Mouse (Mus musculus): ENCODE measurements around the gene Nlrp4f. TPM values are rescaled to one million over a fixed set of nuclear protein-coding genes. Genes with fewer than 3 reads are reported as not detected.
A peak's percentile ranks its signal among the peaks of the same experiment; 100 is the strongest.

The Nlrp4f gene
- total RNA-seq, 1 experiment, result 4.6 TPM

DNA sequence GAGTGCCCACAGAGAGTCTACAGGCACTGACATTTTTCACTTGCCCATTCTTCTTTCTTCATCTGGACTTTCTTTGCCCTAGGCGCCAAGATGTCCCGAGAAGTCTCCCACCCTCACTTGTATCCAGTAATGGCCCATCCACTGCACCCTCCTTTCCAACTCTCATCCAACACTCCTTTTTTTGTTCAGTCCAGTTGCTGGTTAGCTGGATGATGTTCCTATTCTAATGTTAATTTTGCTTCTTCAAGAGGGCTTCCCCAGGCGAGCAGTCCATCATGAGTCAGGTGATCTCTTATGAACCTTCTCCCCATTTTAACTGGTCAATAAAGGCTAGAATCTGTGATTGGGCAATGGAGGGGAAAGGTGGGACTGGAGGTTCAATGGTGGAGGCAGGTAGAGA lies 31.7 kb downstream of the Nlrp4f start:
- Histone ChIP-seq H3K4me3 (ENCODE audit: insufficient read depth in 1 of 2, low read depth in 1 of 2, low read length in 2 of 2, poor library complexity in 1 of 2, severe bottlenecking in 1 of 2) (no peak overlapping the region), H3K9me3 (ENCODE audit: control insufficient read depth, insufficient read depth, low read depth, low read length) (no peaks in the 10 kb centered on the region), H3K27ac (ENCODE audit: insufficient read depth, low read depth, low read length, poor library complexity, severe bottlenecking) (no peak overlapping the region), H3K4me1 (ENCODE audit: control insufficient read depth in 2 of 2, insufficient read depth in 2 of 2, low read length in 2 of 2, poor library complexity in 1 of 2) (peaks cover 0 to 4% of the 10 kb centered on the region in 2 experiments; a peak in 1 of 4 replicates), H3K36me3 (ENCODE audit: control insufficient read depth, insufficient read depth, low read length, poor library complexity, severe bottlenecking) (no peaks in the 10 kb centered on the region), H3K9ac (ENCODE audit: insufficient read depth, low read depth, low read length, poor library complexity, severe bottlenecking) (no peak overlapping the region)
- in situ Hi-C loops (cut with MboI; ENCODE audit: low sequenced_read_pairs in 2 of 2, unreplicated experiment in 2 of 2), result no loop called here
- no peak for TF ChIP-seq ZNF384 (IDR thresholded peaks at IDR 0.05; ENCODE audit: low read depth, low read length)
- 0 out of 2 replicates have a peak, but pooled peaks have one; percentile 3 for TF ChIP-seq MAFK (IDR thresholded peaks at IDR 0.05; ENCODE audit: insufficient read depth, low read depth, low read length)
- TF ChIP-seq CHD2 (IDR thresholded peaks at IDR 0.05; ENCODE audit: low read depth, low read length), result no peak
- no peak for TF ChIP-seq ZC3H11A (IDR thresholded peaks at IDR 0.05; ENCODE audit: borderline replicate concordance, low read depth, low read length)
- no peak for TF ChIP-seq HCFC1 (IDR thresholded peaks at IDR 0.05; ENCODE audit: borderline replicate concordance, insufficient read depth, low read length)
- peak; percentile 47 for DNase-seq (ENCODE audit: low read depth, low spot score)

DNA sequence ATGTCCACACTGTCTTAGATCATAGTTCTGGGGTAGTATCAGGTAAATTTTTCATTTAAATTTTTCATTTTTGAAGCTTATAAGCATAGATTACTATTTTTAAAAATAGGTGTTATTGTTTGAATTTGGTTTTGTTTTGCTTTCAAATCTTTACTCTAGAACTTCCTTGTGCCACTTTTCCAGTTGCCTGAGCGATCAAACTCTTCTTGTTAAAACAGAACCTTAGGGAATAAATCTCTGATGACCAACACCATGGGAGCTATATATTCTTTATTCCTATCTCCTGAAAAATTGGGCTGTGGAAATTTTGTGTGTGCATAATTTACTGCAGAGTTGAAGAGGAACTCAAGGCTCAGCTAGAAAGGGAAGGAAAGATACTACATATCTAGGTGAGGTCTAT lies 55.8 kb downstream of the Nlrp4f start, which contains the start of gene Olfr466:
Gene Olfr466 (plus strand): TSS at position 301 of the 400 bp plus-strand sequence.
- Histone ChIP-seq H3K36me3 (ENCODE audit: control insufficient read depth, insufficient read depth, low read length, poor library complexity, severe bottlenecking) (no peaks in the 10 kb centered on the region), H3K9me3 (ENCODE audit: control insufficient read depth, insufficient read depth, low read depth, low read length) (no peaks in the 10 kb centered on the region), H3K9ac (ENCODE audit: insufficient read depth, low read depth, low read length, poor library complexity, severe bottlenecking) (no peak within 1 kb of the TSS), H3K27ac (ENCODE audit: insufficient read depth, low read depth, low read length, poor library complexity, severe bottlenecking) (no peak within 1 kb of the TSS), H3K4me1 (ENCODE audit: control insufficient read depth in 2 of 2, insufficient read depth in 2 of 2, low read length in 2 of 2, poor library complexity in 1 of 2) (no peaks in the 10 kb centered on the region), H3K4me3 (ENCODE audit: insufficient read depth in 1 of 2, low read depth in 1 of 2, low read length in 2 of 2, poor library complexity in 1 of 2, severe bottlenecking in 1 of 2) (no peak within 1 kb of the TSS)
- TF ChIP-seq MAFK (IDR thresholded peaks at IDR 0.05; ENCODE audit: insufficient read depth, low read depth, low read length), result no peak
- TF ChIP-seq ZC3H11A (IDR thresholded peaks at IDR 0.05; ENCODE audit: borderline replicate concordance, low read depth, low read length), result no peak
- TF ChIP-seq CHD2 (IDR thresholded peaks at IDR 0.05; ENCODE audit: low read depth, low read length), result no peak
- in situ Hi-C loops (cut with MboI; ENCODE audit: low sequenced_read_pairs in 2 of 2, unreplicated experiment in 2 of 2), result no loop called here
- no peak for DNase-seq (ENCODE audit: low read depth, low spot score)

GRCm38 (mm10) chr13:65137789-65138188 lies 68.0 kb downstream of the Nlrp4f start, which contains the start of gene Olfr465-ps1:
Gene Olfr465-ps1 (plus strand): TSS chr13:65138089.
- no peak within 1 kb of the TSS for H3K9ac ChIP-seq (ENCODE audit: insufficient read depth, low read depth, low read length, poor library complexity, severe bottlenecking)
- H3K4me1 ChIP-seq (ENCODE audit: control insufficient read depth in 2 of 2, insufficient read depth in 2 of 2, low read length in 2 of 2, poor library complexity in 1 of 2), result no peaks in the 10 kb centered on the region
- in situ Hi-C loops (cut with MboI; ENCODE audit: low sequenced_read_pairs in 2 of 2, unreplicated experiment in 2 of 2), result no loop called here
- H3K27ac ChIP-seq (ENCODE audit: insufficient read depth, low read depth, low read length, poor library complexity, severe bottlenecking), result no peak within 1 kb of the TSS
- H3K9me3 ChIP-seq (ENCODE audit: control insufficient read depth, insufficient read depth, low read depth, low read length), result no peaks in the 10 kb centered on the region
- no peak for TF ChIP-seq MAFK (IDR thresholded peaks at IDR 0.05; ENCODE audit: insufficient read depth, low read depth, low read length)
- TF ChIP-seq HCFC1 (IDR thresholded peaks at IDR 0.05; ENCODE audit: borderline replicate concordance, insufficient read depth, low read length), result no peak
- TF ChIP-seq CHD2 (IDR thresholded peaks at IDR 0.05; ENCODE audit: low read depth, low read length), result no peak
- no peak for TF ChIP-seq ZNF384 (IDR thresholded peaks at IDR 0.05; ENCODE audit: low read depth, low read length)
- TF ChIP-seq ZC3H11A (IDR thresholded peaks at IDR 0.05; ENCODE audit: borderline replicate concordance, low read depth, low read length), result no peak
- DNase-seq (ENCODE audit: low read depth, low spot score), result no peak
- no peaks in the 10 kb centered on the region for H3K36me3 ChIP-seq (ENCODE audit: control insufficient read depth, insufficient read depth, low read length, poor library complexity, severe bottlenecking)
- no peak within 1 kb of the TSS for H3K4me3 ChIP-seq (ENCODE audit: insufficient read depth in 1 of 2, low read depth in 1 of 2, low read length in 2 of 2, poor library complexity in 1 of 2, severe bottlenecking in 1 of 2)

Other genes starting within 250 kb of the Nlrp4f start
- not detected in 2 replicates for gene Spata31d1c, start 172.9 kb downstream of the Nlrp4f start, total RNA-seq (2012; rRNA removed)
- gene Prss47, start 153.2 kb downstream of the Nlrp4f start, total RNA-seq (2012; rRNA removed), result not detected in 2 replicates
- gene Mfsd14b, start 93.0 kb downstream of the Nlrp4f start, total RNA-seq (2012; rRNA removed), result 43.1 and 56.2 TPM in 2 replicates
- gene Olfr465-ps1, start 67.9 kb downstream of the Nlrp4f start, total RNA-seq (2012; rRNA removed), result not detected in 2 replicates
- gene Olfr466, start 55.7 kb downstream of the Nlrp4f start, total RNA-seq (2012; rRNA removed), result not detected in 2 replicates
- 0.21 TPM in 1 of 2 replicates, not detected in the other for gene Gm10775, start 53.6 kb upstream of the Nlrp4f start, total RNA-seq (2012; rRNA removed)
- 30.7 and 36.0 TPM in 2 replicates for gene Zfp369, start 72.8 kb upstream of the Nlrp4f start, total RNA-seq (2012; rRNA removed)